Mouse (Mus musculus): ENCODE measurements at regions not wholly inside any gene's neighbourhood (a gene's known extent, or its start where the extent isn't known, plus 50 kb on each side); places are given as distances from the start of the nearest gene placed in this dataset.

DNA sequence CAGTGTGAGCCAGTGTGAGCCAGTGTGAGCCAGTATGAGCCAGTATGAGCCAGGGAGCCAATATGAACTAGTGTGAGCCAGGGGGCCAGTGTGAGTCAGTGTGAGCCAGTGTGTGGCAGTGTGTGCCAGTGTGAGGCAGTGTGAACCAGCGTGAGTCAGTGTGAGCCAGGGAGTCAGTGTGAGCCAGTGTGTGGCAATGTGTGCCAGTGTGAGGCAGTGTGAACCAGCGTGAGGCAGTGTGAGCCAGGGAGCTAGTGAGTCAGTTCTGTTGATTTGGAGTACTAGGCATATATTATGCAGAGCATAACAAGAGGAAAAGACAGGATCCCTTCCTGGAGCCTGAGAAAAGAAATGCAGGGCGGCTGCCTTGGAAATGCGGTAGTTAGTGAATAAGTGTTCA lies 82.7 kb upstream of the Zfhx3 start:
- DNase-seq (ENCODE audit: low read depth, low spot score) = no peak

GRCm38 (mm10) chr8:107860251-107860650 lies 82.2 kb upstream of the Zfhx3 start:
- no peak for DNase-seq (ENCODE audit: low read depth, low spot score)

- no peak for DNase-seq (ENCODE audit: low read depth, low spot score)
These were observed 77.4 kb upstream of the Zfhx3 start for GRCm38 (mm10) chr8:107864802-107865651.

GRCm38 (mm10) chr8:107865744-107866143 lies 76.7 kb upstream of the Zfhx3 start:
- DNase-seq (ENCODE audit: low read depth, low spot score) = no peak

- DNase-seq (ENCODE audit: low read depth, low spot score) = no peak
These were observed 70.7 kb upstream of the Zfhx3 start for GRCm38 (mm10) chr8:107871718-107872117.

DNA sequence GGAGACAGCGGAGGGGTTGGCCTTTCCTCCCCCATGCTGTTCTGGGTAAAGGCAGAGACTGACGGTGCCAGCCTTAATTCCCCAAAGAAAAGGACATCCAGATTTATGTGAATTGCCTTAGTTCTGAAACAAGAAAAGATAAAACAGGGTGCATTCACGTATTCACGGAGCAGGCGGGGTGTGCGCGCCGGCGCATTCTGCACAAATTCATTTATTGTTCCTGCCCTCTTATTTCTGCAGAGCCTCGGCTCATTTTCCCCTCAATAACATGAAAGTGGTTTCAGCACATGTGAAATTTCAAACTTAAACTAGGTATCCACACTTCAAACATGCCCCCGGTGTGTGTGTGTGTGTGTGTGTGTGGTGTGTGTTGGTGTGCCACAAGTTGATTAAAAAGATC lies 70.3 kb upstream of the Zfhx3 start:
- DNase-seq (ENCODE audit: low read depth, low spot score) = no peak

- no peak for DNase-seq (ENCODE audit: low read depth, low spot score)
These were observed 66.0 kb upstream of the Zfhx3 start for GRCm38 (mm10) chr8:107876455-107876854.

GRCm38 (mm10) chr8:107881851-107882250 lies 60.6 kb upstream of the Zfhx3 start:
- DNase-seq (ENCODE audit: low read depth, low spot score) = peak; percentile 65

DNA sequence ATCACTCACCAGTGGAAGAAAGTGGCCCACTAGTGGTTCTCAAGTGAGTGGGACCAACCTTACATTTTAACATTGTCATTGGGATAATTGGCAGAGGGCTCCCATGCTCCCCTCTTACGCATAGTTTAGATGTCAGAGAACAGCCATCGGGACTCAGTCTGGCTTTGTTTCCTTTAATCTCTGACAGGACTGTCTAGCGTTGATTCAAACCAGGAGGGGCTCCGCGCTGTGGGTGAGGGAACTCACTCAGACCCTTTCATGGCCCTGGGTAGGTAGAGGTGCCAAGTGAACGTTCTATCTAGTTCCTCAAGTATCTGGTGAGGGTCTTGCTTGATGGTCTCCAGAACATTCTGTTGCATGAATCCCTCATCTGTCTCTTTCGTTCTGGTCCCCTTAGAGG lies 56.9 kb upstream of the Zfhx3 start:
- DNase-seq (ENCODE audit: low read depth, low spot score) = no peak

- DNase-seq (ENCODE audit: low read depth, low spot score) = no peak
These were observed 56.5 kb upstream of the Zfhx3 start for GRCm38 (mm10) chr8:107885971-107886370.

DNA sequence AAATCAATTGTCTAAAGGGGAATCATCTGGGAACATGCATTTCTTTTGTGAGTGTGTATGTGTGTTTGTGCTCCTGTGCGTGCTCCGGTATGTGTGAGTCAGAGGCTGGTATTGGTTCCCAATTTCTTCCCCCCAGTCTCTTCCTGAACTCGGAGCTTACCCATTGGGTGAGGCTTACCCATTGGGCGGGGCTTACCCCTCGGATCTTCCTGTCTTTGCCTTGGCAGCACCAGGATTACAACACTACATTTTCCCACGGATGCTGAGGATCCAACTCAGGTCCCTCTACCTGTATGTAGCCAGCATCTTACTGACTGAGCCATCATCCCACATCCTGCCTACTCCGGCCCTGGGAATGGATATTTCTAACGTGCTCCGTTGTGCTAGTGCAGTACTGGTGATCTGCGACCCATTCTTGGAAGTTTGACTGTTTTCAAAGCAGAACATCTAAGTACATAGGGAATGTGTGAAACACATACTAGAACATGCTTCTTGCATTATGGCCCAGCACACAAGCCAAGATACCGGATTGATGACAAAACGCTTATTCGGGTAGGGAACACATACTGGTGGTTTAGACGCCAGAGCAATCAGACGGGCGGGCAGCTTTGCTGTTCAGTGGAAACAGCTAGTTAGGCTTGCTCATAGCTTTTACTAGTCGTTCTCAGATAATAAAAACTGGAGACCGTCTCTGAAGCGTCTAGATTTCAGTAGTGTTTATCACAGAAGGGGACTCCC lies 55.8 kb upstream of the Zfhx3 start:
- DNase-seq (ENCODE audit: low read depth, low spot score) = no peak

- DNase-seq (ENCODE audit: low read depth, low spot score) = no peak
These were observed 55.1 kb upstream of the Zfhx3 start for GRCm38 (mm10) chr8:107887333-107887732.

DNA sequence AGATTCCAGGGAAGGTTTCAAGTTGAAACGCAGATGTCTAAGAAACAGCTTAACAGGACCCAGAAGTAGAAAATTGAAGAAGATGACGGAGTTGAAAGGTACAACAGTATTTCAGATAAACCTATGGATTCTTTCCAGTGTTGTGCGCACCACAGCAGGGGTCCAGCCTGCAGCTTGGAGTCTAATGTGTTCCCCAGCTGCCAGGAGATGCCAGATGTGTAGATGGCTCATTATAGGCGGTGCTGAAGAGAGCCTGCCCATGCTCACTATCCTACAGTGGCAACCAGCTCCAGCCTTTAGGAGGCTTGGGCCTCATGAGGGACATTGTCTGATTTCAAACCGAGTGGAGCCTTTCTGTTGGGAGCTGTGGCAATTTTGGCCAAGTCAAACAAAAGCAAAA lies 51.5 kb upstream of the Zfhx3 start:
- DNase-seq (ENCODE audit: low read depth, low spot score) = no peak

Measured in brain, embryonic 18.5 days (tissue).